Mouse (Mus musculus) layer of hippocampus, postnatal 14 days (tissue): Measurements from ENCODE around the gene Cbx3. TPM values are rescaled to one million over a fixed set of nuclear protein-coding genes. Genes with fewer than 3 reads are reported as not detected.
A peak's percentile ranks its signal among the peaks of the same experiment; 100 is the strongest.
"Not testable (repeated sequence)": the region's sequence is repeated elsewhere in the genome, so short reads cannot be mapped to it uniquely, and the experiment has no call there.

Experiments
- DNase-seq, 2 experiments: peaks; one replicate each; pipeline ENCODE4 v3.0.0; 2021 to 2022; ENCODE audit warnings: low spot score in 2 of 2, mixed read lengths in 1 of 2
- total RNA-seq, 2 experiments: library from RNA; stranded (reverse); gene quantifications; 2 replicates each; pipeline ENCODE4 v1.2.3; 2021

The Cbx3 gene
- total RNA-seq, 2 experiments from 2014 or later: 158 to 160 TPM

DNA sequence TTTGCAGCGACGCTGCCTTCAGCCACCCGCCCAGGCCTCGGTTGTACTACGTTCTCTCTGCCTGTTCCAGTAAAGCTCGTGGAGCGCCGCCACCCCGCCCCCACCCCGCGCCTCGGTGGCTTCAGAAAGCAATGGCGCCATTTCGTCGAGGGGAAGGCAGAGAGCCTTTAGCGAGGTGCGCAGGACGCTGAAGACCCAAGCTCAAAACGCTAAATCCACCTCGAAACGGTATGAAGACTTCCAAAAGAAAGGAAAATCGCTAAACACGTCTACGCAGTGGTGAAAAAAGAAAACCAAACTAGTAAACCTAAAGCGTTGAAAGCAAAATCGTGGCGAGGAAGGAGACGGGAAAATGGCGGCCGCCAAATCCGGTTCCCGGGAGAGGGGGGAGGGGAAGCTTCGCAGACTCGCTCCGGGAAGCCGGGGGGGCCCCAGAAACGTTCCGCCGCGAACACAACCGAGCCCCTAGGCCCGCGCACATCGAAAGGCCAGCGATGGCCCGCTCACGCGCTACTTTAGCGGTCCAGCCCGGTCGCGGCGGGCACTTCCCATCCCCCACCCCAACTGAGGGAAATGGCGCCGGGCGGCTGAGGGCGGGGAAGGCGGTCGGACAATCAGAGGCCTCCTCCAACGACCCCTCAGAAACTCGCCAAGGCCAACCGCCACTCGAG lies 1.1 kb upstream of the Cbx3 start:
- peak; percentile 77 to 88 for DNase-seq

DNA sequence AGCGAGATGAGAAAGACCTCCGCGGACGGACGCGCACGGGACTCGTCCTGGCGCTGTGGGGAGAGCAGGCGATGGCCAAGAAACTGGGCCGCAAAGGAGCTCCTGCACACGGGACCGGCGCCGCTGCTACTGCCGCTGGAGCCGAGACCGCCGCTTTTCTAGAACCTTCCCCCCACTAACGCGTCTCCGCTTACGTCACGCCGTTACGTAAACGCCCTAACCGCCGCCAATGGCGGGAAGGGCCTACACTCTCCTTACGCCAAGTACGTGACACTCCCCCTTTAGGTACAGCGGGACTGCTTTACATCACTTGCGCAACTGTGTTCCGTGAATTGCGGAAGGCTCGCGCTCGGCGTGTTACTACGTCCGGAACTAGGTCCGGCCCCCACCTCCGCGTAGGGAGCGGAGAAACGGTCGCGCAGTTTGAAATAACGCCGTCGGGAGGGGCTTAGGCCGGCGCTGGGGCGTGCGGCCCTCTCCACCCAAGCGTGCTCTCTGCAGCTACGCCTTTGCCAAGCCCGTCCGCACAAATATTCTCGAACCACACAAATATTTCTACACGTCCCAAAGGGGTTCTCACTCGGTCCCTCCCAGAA lies 347 bp upstream of the Cbx3 start, which contains the start of gene Hnrnpa2b1:
Gene Hnrnpa2b1, minus strand, starts transcription at position 180 of the 596 bp plus-strand sequence.
- peak; percentile 99 to 100 for DNase-seq

- no peak for DNase-seq
These were observed 982 bp downstream of the Cbx3 start for GRCm38 (mm10) chr6:51471179-51471505.

DNA sequence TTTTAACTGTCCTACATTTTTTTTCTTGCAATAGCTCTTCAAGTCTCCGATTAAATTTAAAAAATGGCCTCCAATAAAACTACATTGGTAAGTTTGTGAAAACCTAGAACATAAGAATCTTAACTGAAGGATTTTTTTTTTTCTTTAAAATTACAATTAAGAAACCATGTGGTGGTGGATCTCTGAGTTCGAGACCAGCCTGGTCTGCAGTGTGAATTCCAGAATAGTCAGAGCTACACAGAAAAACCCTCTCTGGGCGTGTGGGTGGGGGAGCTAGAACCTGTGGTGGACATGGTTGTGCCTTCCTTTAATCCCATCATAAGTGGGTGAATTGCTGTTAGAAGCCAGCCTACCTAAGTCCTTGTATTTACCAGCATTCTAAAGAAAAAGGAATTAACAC lies 1.6 kb downstream of the Cbx3 start:
- DNase-seq: no peak

DNA sequence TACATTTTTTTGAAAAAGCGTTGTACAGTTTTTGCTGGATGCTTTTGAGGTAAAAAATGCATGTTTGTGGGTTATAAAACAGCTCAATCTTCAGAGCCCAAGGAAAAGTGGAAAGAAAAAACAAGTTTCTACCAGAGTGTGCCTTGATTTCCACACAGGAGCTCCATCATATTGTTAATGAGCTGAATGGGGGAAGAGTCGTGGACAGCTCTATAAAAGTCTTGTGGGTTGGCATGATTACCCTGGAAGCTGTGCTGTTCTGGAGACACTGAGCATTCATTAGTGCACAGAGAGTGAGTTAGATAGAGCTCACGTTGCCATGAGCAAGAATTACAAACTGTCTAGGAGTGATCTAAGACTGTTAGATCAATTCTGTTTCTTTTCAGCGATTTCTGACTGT lies 2.1 kb downstream of the Cbx3 start:
- no peak for DNase-seq

DNA sequence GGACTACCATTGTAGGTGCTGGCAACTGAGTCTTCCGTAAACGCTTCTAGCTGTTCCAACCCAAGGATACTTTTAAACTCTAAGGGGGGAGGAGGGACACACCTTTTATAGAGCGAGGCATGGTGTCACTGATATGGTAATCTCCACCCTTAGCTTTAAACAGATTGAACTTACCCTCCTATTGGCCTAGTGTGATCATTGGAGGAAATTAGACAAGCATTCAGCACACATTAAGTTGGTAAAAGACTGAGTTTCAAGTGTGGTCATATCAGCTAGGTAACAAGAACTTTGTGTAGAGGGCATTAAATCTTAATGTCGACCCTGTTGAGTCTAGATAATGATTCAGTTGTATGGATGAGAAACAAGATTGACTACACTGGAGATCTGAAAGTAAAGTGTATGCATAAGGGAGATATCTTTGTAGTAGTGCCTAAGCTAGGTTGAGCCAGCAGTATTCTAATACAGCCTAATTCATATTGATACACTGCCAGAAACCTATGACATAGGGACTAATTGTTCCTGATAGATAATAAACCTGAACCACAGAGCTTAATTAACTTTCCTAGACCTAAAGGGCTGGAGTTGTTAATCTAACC lies 9.1 kb downstream of the Cbx3 start:
- DNase-seq: no peak

DNA sequence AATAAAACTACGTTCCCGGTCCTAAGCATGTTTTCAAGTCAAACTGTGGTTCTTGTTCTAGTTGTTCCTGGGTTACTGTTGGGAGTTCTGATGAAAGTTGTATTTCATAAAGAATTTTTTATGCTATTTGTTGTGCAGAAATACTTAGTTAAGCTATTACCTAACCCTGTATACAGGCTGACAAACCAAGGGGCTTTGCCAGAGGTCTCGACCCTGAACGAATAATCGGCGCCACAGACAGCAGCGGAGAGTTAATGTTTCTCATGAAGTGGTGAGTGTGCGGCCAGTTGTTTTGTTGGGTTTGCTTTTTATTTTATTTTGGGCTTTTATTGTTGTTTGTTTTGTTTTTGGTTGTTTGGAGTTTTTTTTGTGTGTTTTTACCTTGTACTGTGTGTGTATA lies 11.4 kb downstream of the Cbx3 start:
- DNase-seq: no peak

GRCm38 (mm10) chr6:51483861-51484260 lies 13.7 kb downstream of the Cbx3 start:
- DNase-seq: no peak

GRCm38 (mm10) chr6:51484556-51484955 lies 14.4 kb downstream of the Cbx3 start:
- not testable (repeated sequence) for DNase-seq

DNA sequence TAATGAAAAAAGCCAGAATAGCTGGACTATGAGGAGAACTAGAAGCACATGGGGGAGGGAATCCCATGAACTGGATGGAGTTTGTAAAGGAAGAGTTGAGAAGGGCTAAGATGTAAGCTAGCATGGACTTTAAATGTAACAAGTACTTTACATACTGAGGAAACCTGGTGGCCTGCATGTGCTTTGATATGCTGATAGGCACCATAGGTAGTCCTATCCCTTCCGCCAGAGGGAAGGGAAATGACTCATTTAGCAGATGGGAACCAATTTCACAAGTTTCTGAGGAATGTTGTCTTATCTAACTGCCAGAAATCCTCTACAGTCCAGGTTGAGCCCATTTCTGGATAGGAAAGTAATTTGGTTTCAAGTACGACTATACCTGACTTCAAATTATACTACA lies 15.5 kb downstream of the Cbx3 start:
- no peak for DNase-seq

DNA sequence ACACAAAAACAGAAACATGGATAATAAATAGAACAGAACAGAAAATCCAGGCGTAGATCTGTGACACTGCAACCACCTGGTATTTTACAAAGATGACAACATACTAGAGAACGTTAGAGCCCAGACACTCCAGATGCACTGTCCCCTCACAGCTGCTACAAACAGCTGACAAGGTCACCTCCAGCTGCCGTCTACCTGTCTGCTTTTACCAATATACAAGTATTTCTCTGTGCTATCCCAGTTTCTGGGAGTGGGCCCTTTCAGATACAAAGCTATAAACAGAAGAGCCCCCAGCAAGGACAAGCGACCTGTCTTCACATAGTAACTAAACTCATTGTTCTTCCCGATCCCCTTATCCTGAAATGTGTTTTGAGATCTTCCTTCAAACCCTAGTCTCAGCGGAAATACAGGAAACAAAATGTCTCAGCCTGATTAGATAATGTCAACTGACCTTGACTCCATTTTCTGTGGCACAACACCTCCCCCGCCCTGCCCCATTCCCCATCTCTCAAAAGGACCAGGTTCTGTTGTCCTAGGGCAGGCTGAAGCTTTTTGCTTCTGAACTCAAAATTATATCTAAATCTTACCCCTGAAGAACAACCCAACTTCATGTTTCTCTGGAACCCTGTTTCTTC lies 16.0 kb downstream of the Cbx3 start:
- no peak for DNase-seq

GRCm38 (mm10) chr6:51486731-51487130 lies 16.6 kb downstream of the Cbx3 start:
- DNase-seq: no peak

DNA sequence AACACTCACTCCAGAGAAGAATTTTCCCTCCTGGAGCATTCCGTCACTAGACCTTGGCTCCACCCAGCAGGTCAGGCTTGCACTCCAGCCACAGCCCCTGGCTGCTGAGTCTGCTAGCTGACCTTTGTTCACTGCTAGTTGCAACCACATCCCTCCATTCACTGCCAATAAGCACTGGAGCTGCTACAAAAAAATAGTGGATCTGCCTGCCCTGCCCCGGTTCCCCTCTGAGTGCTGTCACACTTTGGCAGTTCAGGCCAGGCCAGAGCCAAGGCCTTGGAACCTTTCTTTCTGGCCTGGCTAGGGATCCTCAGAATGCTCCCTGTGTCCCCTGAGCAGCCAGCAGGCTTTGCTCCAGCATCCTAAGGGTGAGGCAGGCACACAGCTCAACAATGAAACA lies 19.6 kb downstream of the Cbx3 start:
- no peak for DNase-seq

GRCm38 (mm10) chr6:51497321-51498111 lies 27.4 kb downstream of the Cbx3 start:
- no peak for DNase-seq

GRCm38 (mm10) chr6:51505671-51506070 lies 35.5 kb downstream of the Cbx3 start:
- DNase-seq: no peak

- DNase-seq: no peak
These were observed 37.4 kb downstream of the Cbx3 start for GRCm38 (mm10) chr6:51507556-51507955.

DNA sequence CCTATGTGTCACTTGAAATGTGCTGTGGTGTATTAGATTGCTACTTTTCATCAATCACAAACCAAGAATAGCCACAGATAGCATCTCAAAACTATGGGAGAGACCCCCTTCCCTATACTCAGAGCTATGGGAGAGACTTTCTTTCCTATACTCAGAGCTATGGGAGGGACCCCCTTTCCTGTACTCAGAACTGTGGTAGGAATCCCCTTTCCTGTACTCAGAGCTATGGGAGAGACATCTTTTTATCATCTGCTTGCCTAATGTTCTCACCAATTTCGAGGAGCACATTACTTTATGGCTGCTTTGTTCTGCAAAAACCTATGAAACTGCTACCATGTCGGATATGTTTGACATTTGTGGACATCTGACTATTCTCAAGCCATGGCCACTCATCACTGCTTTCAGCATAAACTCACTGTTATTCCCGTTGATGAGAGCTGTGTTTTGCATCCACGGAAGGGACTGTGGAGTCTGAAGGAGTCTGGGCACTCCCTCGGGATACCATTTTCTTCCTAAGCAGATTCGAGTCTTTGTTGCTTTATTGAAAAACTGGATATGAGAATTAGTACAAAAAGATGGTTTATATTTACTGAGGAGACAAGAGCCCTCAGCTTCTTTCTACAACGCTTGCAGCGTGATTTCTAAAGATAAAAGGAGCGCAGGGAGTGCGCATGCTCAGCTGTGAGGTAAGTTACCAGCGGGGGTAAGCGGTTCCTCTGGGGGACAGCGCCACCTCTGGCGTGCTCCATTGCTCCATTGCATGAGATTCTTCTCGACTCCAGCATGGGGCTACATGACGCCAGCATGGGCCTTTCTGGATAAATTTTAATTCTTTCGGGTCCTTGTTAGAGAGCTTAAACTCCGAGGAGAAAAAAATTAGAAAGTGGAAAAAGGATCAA lies 38.8 kb downstream of the Cbx3 start:
- peak; percentile 58 to 72 for DNase-seq

- no peak for DNase-seq
These were observed 39.9 kb downstream of the Cbx3 start for GRCm38 (mm10) chr6:51510094-51510493.

- DNase-seq: no peak
These were observed 40.8 kb downstream of the Cbx3 start for GRCm38 (mm10) chr6:51510946-51511345.

- DNase-seq: no peak
These were observed 43.6 kb downstream of the Cbx3 start for GRCm38 (mm10) chr6:51513745-51514144.
